Mouse (Mus musculus) bone marrow macrophage, adult 2 months (primary cell): ENCODE measurements around the gene Dpp9.

Experiments
- CTCF ChIP-seq: IDR thresholded peaks from 2 replicates; pipeline ENCODE4 v1.5.1; 2012; ENCODE audit warnings: low read depth, mild to moderate bottlenecking, low read length, moderate library complexity
- POLR2A ChIP-seq: IDR thresholded peaks from 2 replicates; pipeline ENCODE4 v1.6.1; 2012; ENCODE audit warnings: mild to moderate bottlenecking, low read depth, low read length, borderline replicate concordance

GRCm38 (mm10) chr17:56206276-56206884, 12.3 kb downstream of the Dpp9 start:
- TF ChIP-seq CTCF (no peak), POLR2A (no peak)
